Mouse (Mus musculus) left cerebral cortex, adult 8-10 months (tissue): ENCODE data around the gene Snx32. TPM values are rescaled to one million over a fixed set of nuclear protein-coding genes. Genes with fewer than 3 reads are reported as not detected.
A peak's percentile ranks its signal among the peaks of the same experiment; 100 is the strongest.

Experiments used
- DNase-seq, 2 experiments: peaks; one replicate each; pipeline ENCODE4 v3.0.0; 2022; ENCODE audit warnings: low spot score in 2 of 2
- total RNA-seq, 4 experiments: library from RNA; stranded (reverse); gene quantifications; 2 replicates each; pipeline ENCODE4 v1.2.4; 2022

Gene Snx32
- 10 to 100 TPM; 82.4 to 93.9 (median 89.3) TPM for total RNA-seq

DNA sequence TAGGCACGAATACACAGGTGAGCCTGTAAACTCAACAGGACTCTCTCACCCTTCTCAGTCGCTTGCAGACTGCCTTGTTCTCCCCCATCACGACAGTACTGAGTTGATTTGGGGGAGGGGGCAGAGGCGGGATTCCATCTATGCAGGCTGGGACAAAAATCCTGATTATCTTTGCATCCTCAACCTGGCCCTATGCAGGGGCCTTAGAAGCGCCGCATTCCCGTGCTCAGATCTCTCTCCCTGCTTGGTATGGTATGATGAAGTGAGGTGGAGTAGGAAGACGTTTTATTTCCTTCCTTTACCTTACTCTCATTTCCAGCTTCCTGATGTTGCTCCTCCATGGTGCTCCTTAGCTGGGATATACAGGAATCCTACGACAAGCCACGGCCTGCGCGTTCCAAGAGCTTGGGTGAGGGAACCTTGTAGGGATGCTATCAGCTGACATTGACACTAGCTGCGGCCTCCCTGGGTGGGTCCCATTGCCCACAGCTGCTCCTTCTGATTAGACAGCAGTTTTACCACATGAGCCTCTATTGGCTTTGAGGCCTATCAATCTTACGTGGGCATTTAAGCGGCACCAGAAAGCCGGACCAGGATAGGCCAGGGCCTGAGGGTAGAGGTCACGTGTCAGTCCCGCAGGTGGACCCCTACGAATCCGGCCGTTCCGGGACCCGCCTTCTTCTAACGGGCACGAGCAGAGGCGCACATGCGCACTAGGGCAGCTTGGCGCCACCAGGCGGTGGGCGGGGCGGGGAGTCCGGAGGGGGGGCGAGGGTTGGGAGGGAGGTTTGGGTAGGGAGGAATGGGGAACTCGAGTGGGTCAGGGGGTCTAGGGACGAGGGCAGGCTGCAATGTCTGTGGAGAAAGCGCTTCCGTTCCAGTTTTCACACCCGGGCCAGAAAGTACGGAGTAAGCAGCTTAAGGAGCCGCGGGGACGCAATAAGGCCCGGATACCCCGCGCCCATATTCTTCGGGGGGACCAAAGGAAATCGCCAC, at the start of gene Snx32:
Snx32 (minus strand) TSS at position 508 of the 996 bp plus-strand sequence.
- DNase-seq, result peak; percentile 91 to 100

DNA sequence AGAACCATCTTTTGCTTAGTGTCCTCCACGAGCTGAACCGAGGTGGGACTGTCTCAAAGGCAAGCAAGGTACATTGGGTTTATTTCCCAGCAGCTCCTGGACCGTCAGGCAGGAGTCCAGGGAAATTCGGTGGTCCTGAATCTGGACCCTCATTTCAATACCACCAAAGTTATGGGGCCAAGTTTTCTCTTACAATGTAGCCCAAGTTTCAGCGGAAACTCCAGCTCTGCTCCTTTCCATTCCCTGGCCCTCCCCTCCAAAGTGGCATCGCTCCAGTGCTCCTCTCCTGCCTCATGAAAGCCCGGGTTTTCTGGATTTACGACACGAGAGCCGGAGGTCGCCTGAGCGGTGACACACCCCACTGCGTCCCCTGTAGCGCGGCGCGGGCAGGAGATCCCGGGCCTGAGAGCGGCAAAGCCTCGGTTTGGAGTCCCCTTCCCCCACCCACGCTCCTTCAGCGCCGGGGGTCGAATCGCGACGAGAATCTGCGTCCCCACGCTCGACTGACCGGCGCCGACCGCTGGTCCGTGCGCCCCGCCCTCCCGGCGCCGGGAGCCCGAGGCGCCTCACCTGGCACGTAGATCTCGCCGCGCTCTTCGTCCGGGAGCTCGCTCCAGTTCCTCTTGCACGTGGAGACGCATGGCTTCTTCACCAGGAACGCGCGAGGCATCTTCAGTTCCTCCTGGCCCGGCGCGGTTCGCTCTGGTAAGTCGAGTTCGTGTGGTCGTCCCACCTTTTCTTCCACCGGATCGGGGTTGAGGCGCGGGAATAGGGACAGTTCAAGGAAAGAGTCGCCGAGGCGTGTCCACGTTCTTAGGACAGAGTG, 49.5 kb upstream of the Snx32 start:
- no peak for DNase-seq

DNA sequence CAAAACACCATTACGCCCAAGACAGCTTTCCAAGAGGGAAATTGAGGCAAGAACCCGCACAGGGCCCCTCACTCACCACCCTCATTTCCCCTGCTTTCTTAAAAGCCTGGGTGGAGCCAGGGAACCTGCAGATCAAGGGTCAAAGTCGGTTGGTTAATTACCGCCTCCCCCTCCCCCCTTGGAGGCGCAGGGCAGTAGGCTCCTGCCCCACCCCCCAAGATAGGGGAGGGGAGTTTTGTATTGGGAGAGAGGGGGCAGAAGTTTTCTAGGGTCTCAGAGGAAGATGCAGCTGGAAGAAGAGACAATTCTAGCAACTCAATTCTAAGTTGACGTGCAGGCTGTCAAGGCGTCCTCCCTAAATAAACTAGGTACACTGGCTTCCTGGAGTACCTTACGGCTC, 48.9 kb upstream of the Snx32 start:
- DNase-seq, result no peak

DNA sequence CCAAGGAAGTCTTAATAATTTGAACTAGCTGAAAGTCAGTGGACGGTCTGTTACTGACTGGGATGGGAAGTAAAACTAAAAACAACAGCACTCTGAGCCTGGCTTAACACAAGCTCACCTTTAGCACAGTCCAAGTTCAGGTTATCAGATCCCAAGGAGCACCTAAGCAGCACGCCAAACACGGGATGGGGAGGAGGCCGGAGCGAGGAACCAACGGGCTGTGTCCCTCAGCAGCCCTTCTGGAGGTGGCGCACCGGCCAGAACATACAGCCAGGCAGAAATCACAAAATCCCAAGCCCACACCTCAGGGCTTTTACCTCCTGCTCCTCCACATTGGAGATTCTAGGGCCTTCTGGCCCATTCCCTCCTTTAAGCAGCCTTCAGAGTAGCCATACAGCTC, 48.4 kb upstream of the Snx32 start:
- no peak for DNase-seq

DNA sequence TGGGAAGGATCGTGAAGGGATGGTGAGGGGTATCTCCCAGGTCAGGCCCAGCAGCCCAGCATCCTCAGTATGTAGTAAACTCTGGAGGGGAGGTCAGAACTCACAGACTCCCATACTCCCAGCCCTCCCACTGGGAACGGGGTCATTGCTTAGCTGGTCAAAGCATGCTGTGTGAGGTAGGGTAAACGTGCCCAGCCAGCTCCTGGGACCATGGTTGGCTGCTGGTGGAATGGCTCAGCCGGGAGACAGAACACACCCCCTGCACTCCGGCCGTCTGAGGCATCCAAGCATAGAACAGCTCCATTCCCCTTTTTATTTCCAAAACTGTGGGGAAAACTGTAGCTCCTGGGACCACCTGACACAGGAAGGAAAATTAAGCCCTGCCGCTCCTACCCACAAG, 47.8 kb upstream of the Snx32 start:
- DNase-seq, result no peak

DNA sequence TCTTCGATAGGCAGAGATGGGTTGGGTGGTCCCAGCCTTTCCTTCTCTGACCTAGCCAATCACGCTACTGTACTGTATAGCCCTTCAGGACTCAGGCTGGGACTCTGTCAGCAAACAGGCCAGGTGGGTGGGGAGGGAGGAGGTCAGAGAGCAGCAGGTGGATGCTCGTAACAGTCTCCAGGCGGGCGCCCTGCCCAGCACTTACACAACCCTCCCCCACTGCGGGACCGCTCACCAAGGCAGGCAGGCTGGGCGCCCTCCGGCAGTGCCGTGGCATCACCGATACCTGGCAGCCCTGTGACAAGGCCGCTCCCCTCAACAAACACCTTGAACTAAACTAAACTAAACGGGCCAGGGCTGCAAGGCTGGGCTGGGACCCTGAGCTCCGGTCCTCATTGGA, 43.9 kb upstream of the Snx32 start:
- DNase-seq, result no peak

DNA sequence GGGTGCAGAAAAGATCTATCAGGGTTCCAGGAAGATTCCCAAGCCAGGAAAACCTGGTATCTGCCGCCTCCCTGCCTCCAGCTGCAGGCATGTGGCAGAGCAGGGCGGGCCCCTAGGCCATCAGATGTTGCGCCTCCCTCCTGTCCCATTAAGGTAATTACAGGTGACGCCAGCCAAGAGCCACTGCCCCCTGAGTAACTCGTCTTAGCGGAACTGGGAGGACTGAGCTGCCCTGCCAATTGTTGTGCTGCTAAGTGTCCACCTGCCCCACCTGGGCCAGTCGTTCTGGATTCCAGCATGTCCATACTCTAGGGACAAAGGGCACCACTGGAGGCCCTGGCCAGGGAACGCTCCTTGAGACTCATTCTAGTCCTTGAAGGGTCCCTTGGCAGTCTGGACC, 43.5 kb upstream of the Snx32 start:
- DNase-seq, result no peak

DNA sequence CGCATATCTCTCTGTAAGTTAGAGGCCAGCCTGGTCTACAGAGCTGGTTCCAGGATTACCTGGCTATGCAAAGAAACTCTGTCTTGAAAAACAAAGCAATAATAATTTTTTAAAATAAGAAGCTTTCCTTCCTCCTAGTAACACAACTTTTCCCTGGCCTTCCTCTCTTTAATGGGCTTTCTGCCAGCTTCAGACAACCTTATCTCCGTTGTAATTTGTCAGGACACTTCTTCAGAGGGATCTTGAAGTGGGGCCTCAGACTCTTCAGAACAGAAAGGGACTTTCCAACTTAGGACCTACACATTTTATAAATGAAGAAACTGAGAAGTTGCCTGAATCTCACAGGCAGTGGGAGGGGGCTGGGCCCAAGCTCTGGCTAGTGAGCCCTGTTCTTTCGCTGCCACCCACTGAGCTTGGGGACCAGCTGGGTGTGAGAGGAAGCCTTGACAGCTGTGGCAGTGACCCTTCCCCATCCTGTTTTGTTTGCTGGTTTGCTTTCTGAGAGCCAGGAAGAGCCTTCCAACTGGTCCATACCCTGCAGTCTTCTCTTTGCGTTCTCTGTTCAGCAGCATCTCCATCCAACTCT, 37.2 kb upstream of the Snx32 start:
- no peak for DNase-seq

DNA sequence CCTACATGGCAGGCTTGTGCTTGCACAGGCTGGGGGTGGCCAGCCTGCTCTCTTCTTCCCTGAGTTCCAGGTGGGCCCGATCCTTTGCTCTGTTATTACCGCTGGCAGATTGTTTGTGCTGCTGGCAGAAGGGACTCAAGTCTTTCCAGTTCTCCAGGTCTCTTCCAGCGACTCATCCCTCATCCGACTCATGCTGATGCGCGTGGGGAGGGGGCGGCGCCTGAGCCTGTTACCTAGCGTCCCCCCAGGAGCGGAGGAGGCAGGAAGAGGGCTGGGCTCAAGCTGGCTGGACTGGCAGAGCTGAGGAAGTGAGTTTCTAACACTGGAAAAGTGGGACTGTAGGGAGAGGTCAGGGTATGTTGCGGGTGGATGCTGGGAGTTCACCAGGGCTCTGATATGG, 33.7 kb upstream of the Snx32 start:
- DNase-seq, result no peak

DNA sequence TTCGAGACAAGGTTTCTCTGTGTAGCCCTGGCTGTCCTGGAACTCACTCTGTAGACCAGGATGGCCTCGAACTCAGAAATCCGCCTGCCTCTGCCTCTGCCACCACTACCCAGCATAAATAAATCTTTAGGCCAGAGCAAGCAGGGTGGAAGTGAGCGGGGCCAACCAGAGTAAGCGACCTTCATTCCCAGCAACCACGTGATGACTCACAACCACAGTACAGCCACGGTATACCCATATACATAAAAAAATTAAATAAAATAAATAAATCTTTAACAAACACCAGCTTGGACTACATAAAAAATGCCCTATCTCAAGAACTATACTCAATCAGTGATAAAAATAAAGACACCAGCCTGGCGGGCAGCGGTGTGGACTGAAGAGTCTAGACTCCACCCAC, 33.0 kb upstream of the Snx32 start:
- DNase-seq, result no peak

DNA sequence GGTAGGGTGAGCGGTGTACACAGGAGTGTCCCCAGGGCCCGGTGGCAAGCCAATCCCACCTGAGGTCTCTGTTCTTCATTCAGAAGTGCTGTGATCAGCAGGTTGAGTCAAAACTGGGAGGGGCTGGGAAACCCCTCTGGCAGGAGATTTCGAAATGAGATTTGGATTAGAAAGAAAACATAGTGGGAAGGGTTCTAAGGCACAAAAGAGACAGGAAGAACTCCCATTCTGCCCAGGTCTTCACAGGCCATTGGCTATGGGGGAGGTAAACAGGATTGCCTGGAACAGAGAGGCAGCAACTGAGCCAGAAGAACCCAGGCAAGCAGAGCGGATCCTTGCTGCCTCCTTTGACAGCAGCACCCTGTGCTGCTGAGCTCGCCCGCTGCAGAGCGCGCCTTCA, 28.4 kb upstream of the Snx32 start:
- no peak for DNase-seq

DNA sequence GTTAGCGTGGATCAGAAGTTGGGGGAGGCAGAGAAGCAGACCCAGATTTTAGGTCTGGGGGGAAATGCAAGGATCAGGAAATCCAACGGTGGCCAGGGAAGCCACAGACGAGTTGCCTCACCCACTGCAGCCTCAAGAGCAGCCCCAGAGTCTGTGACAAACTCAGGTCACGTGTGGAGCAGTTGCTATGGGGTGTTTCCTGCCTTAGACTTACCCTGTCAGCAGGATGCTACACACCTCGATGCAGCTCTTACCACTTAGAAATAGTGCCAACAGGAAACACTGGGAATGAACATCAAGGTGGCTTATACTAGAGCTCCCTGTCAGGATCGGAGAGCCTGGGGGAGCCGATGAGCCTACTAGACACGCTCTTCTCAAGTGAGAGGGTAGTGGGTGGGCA, 22.2 kb upstream of the Snx32 start:
- no peak for DNase-seq

DNA sequence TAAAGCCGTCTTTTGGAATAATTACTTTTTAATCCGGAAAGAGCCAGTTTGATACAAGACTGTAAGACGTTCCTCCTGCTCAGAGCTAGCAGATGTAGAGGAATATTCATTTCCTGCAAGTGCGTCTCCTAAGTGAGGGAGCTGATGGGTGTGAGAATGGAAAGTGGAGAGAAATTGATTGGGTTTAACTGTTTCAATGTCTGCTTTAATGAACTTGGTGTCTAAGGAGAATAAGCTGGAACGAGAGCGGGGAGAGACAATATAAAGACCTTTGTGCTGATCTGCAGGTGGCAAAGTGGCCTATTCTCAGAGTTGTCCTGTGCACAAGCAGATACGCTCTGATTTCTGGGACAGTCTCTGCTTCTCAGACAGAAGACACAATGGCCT, 19.8 kb upstream of the Snx32 start:
- DNase-seq, result no peak

DNA sequence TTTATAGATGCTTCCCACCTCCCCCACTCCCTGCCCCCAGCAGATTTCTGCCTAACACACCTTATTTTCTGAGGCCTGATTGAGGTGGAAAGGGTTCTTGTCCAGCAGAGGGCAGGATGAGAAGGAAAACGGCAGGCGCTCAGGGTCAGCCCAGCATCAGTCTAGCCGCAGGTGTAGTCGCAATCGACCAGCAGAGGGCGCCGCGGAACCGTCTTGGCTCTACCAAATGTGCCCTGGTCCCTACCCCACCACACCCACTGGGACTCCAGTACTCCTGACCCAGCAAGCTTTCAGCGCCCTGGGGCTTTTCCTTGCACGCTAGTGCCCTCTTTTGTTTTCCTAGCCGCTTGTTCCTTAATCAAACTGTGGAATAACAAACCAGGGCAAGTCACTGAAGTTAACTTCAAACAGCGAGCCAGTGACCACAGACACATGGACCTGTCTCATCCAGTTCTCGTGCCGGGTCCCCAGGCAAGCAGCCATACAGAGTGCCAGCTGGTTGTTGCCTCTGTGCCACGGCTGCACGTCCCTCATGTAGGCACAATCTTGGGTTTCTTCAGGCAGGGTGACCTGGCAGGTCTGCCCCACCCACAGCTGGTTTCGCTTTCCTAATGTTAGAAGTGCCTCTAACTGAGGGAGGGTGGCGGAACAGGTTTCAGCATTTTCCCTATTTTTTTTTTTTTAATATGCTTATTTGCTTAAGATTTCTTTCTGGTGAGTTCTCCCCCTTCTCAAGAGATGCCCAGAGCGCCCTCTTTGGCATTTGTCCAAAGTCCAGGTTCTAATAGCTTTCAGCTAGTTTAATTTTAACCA, 19.2 kb upstream of the Snx32 start:
- DNase-seq, result peak; percentile 77 to 97

DNA sequence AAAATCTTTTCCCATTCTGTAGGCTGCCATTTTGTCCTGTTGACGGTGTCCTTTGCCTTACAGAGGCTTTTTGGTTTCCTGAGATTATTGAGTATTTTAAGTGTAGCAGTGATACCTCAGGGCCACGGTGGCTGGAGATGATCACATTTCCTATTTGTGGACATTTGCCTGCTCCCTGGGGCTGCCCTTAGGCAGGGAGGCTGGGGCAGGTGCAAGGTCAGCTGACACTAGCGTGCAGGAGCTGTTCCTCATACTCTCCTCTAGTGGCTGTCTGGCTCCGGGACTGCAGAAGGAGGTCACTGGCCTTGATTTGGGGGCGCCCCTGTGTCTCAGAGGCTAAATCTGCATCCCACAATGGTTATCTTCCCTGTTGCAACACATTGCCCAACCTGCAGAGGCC, 14.9 kb upstream of the Snx32 start:
- DNase-seq, result no peak

DNA sequence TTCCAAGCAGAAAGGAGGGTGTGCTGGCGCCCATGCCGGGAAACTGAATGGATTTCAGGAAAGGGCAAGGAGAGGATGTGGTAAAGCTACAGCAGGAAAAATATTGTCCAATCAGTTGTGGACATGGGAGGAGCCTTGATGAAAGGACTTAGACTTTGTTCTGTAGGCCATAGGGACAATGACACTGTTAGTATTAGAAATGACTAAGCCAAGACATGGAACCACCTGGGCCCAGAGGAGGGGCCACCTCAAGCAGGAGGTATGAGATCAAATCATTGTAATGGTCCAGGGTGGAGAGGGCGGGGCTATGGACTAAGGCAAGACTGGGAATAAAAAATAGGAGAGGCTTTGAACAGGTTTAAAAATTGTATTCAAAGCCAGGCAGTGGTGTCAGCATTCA, 8.4 kb upstream of the Snx32 start:
- DNase-seq, result no peak

DNA sequence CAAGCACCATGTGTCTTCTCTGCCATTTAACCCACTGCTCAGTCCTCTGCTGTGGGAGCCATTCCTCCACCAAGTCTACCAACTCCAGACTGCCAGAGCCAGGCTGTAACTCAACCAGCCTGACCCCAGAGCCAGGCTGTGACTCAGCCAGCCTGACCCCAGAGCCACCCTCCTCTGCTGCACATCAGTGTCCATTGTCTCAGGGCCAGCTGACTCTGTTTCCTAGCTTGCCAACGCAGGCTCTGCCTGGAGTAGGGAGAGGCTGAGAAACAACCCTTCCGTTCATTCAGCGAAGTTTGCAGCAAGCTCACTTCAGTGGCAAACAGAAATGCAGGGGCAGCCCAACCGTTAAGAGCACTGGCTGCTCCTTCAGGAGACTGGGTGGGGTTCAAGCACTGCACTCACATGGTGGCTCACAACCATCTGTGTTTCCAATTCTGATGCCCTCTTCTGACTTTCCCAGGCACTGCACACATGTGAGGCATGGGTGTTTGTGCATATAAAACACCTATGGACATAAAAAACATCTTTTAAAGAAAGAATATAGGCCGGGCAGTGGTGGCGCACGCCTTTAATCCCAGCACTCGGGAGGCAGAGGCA, 6.7 kb upstream of the Snx32 start:
- DNase-seq, result no peak

DNA sequence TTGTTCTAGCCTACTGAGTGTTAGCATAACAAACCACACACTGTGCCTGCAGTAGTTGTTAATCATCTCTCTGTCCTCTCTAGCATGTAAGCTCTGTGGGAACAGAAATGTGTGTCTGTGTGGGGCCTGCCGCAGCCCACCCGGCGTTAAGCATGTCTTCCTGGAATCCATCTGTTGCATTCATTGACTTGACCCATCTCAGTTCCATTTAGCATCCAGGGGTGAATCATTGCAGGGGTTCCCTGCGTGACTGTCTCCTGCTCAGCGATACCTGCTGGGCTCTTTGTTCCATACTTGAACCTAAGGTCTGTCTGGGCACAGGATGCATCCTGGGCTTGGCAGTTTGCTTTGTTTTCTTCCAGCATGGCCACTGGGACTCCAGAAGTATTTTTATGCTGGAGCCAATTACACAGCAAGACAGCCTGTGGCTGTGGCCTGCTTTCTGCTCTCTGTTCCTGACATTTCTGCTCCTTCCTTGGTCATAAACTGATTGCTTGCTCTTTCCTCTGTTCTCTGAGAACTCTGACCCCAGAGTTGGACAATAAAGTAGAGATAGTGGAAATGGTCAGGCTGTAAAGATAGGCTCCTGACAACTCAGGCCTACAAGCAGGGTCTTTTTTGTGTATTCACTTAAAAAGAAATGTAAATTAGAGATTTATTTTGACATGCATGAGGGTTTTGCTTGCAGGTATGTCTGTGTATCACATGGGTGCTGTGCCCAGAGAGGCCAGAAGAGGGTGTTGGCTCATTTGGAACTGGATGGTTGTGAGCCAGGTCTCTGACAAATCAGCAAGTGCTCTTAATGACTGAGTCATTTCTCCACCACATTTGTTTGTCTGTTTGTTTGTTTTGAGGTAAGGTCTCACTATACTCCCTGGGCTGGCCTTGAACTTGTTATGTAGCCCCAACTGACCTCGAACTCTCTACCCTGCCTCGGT, 5.8 kb upstream of the Snx32 start:
- no peak for DNase-seq

DNA sequence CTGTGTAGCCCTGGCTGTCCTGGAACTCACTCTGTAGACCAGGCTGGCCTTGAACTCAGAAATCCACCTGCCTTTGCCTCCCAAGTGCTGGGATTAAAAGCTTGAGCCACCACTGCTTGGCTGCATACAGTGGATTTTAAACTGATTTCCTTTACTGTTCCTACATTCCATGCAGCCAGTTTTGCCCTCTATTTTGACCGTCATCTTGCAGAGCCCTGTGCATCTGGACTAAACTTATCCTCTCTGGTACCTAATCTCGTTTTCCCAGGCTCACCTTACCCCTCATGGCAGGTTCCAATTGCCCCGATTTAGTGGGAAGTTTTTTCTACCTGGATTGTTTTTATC, 2.6 kb upstream of the Snx32 start:
- no peak for DNase-seq
